In genomic region chr10:61339216-61339615, GRCm38 (mm10) we compare ENCODE assay signal across 19 mouse cellular contexts. TPM values are rescaled to one million over a fixed set of nuclear protein-coding genes. Genes with fewer than 3 reads are reported as not detected.
A peak's percentile ranks its signal among the peaks of the same experiment; 100 is the strongest.
DNase-seq lines count a peak whose midpoint lies in the region; ATAC-seq and TF ChIP-seq lines count a peak whose summit lies in the region.
"Had no signal": no experiment of that assay in that cellular context is flagged by ENCODE, and none has a peak within 500 bp of the region (broad histone marks: within the 10 kb centered on the region; RNA-seq: fewer than 3 reads in every experiment).

No protein-coding gene starts in this region.

- 91% methylated on average over 9 of the region's 9 CpGs for WGBS in forebrain, postnatal 0 days
- 89% methylated on average over 9 of the region's 9 CpGs for WGBS in forebrain, embryonic 16.5 days
- WGBS in midbrain, postnatal 0 days = 88% methylated on average over 9 of the region's 9 CpGs
- 89% methylated on average over 9 of the region's 9 CpGs for WGBS in midbrain, embryonic 14.5 days
- WGBS in kidney, embryonic 15.5 days = 94% methylated on average over 9 of the region's 9 CpGs

- TF ChIP-seq CTCF in forebrain, postnatal 0 days (IDR thresholded peaks at IDR 0.05; ENCODE audit: low read depth) = peak; percentile 32; the same call in 1 of the 2 replicates
- TF ChIP-seq CTCF in layer of hippocampus, adult 2 months (conservative IDR thresholded peaks at IDR 0.05) = peak; percentile 53
- TF ChIP-seq CTCF in midbrain, postnatal 0 days (IDR thresholded peaks at IDR 0.05) = peak; percentile 48

- H3K36me3 ChIP-seq in forebrain, postnatal 0 days (ENCODE audit: insufficient read depth) = no peaks in the 10 kb centered on the region
- no peaks in the 10 kb centered on the region for H3K36me3 ChIP-seq in forebrain, embryonic 16.5 days (ENCODE audit: control insufficient read depth, insufficient read depth)
- peaks cover 7% of the 10 kb centered on the region; the same call in 1 of the 2 replicates for H3K36me3 ChIP-seq in midbrain, postnatal 0 days (ENCODE audit: insufficient read depth, low read length)
- no peaks in the 10 kb centered on the region for H3K36me3 ChIP-seq in midbrain, embryonic 14.5 days (ENCODE audit: control insufficient read depth, insufficient read depth, low read length)
- H3K36me3 ChIP-seq in kidney, embryonic 15.5 days = peaks cover 47% of the 10 kb centered on the region
- H3K36me3 ChIP-seq: forebrain, embryonic 12.5 days had no signal

- no peak overlapping the region for H3K27ac ChIP-seq in forebrain, postnatal 0 days (ENCODE audit: low read depth, low read length)
- H3K27ac ChIP-seq in forebrain, embryonic 16.5 days (ENCODE audit: low read length) = no peak overlapping the region
- peak overlapping the region; percentile 39; the same call in 1 of the 2 replicates for H3K27ac ChIP-seq in layer of hippocampus, adult 2 months
- no peak overlapping the region for H3K27ac ChIP-seq in midbrain, postnatal 0 days (ENCODE audit: low read depth, low read length)
- H3K27ac ChIP-seq in midbrain, embryonic 14.5 days (replicated peaks; ENCODE audit: low read depth, low read length) = no peak overlapping the region
- no peak overlapping the region for H3K27ac ChIP-seq in kidney, embryonic 15.5 days
- H3K27ac ChIP-seq: forebrain, embryonic 12.5 days; heart, embryonic 13.5 days; limb, embryonic 13.5 days; neural tube, embryonic 13.5 days had no signal

- no peak overlapping the region for H3K9ac ChIP-seq in forebrain, postnatal 0 days
- no peak overlapping the region for H3K9ac ChIP-seq in forebrain, embryonic 16.5 days (replicated peaks; ENCODE audit: low read depth, low read length)
- H3K9ac ChIP-seq in midbrain, postnatal 0 days (replicated peaks; ENCODE audit: low read length, poor library complexity, severe bottlenecking) = no peak overlapping the region
- no peak overlapping the region for H3K9ac ChIP-seq in midbrain, embryonic 14.5 days (replicated peaks; ENCODE audit: low read length)
- no peak overlapping the region for H3K9ac ChIP-seq in kidney, embryonic 15.5 days
- H3K9ac ChIP-seq: forebrain, embryonic 12.5 days; heart, embryonic 13.5 days; limb, embryonic 13.5 days; neural tube, embryonic 13.5 days had no signal

- ATAC-seq in forebrain, postnatal 0 days = no peak
- no peak for ATAC-seq in forebrain, embryonic 16.5 days
- no peak for ATAC-seq in midbrain, postnatal 0 days (ENCODE audit: low FRiP score)
- no peak for ATAC-seq in midbrain, embryonic 14.5 days (ENCODE audit: low FRiP score, low TSS enrichment)
- ATAC-seq in kidney, embryonic 15.5 days (replicated peaks; ENCODE audit: low FRiP score) = no peak

- DNase-seq in forebrain, postnatal 0 days = no peak
- no peak for DNase-seq in layer of hippocampus, adult 2 months (ENCODE audit: low spot score in 2 of 2)
- DNase-seq in layer of hippocampus, adult 18-20 months (ENCODE audit: low spot score in 2 of 2) = no peak
- no peak for DNase-seq in midbrain, postnatal 0 days (ENCODE audit: low spot score)
- DNase-seq in midbrain, embryonic 14.5 days = no peak
- DNase-seq in MEL-GATA-1-ER (ENCODE audit: extremely low read depth, low read depth) = peak; percentile 2
- DNase-seq: adrenal gland, adult 8-10 months; cerebellum, adult 11 months; cerebellum, postnatal 25 days; kidney, postnatal 10 days; layer of hippocampus, adult 9-11 months; right cerebral cortex, postnatal 14 days had no signal

- H3K4me3 ChIP-seq in forebrain, postnatal 0 days (ENCODE audit: low read depth, low read length) = no peak overlapping the region
- H3K4me3 ChIP-seq in forebrain, embryonic 16.5 days (replicated peaks; ENCODE audit: low read length) = no peak overlapping the region
- no peak overlapping the region for H3K4me3 ChIP-seq in layer of hippocampus, adult 2 months
- no peak overlapping the region for H3K4me3 ChIP-seq in midbrain, postnatal 0 days (ENCODE audit: low read depth, low read length)
- H3K4me3 ChIP-seq in midbrain, embryonic 14.5 days (replicated peaks; ENCODE audit: low read depth, low read length) = no peak overlapping the region
- no peak overlapping the region for H3K4me3 ChIP-seq in kidney, embryonic 15.5 days (replicated peaks)
- H3K4me3 ChIP-seq: forebrain, embryonic 12.5 days; heart, embryonic 13.5 days; limb, embryonic 13.5 days; neural tube, embryonic 13.5 days had no signal

- H3K4me2 ChIP-seq in forebrain, postnatal 0 days (ENCODE audit: low read depth) = no peak overlapping the region
- no peak overlapping the region for H3K4me2 ChIP-seq in forebrain, embryonic 16.5 days (ENCODE audit: low read length)
- no peak overlapping the region for H3K4me2 ChIP-seq in midbrain, postnatal 0 days (ENCODE audit: low read depth, low read length, poor library complexity, severe bottlenecking)
- H3K4me2 ChIP-seq in midbrain, embryonic 14.5 days (ENCODE audit: low read length) = no peak overlapping the region
- H3K4me2 ChIP-seq in kidney, embryonic 15.5 days = no peak overlapping the region
- H3K4me2 ChIP-seq: forebrain, embryonic 12.5 days; heart, embryonic 13.5 days; limb, embryonic 13.5 days; neural tube, embryonic 13.5 days had no signal

- H3K4me1 ChIP-seq in forebrain, postnatal 0 days (ENCODE audit: insufficient read depth) = no peaks in the 10 kb centered on the region
- no peaks in the 10 kb centered on the region for H3K4me1 ChIP-seq in forebrain, embryonic 16.5 days (replicated peaks; ENCODE audit: control insufficient read depth, insufficient read depth, low read length)
- no peaks in the 10 kb centered on the region for H3K4me1 ChIP-seq in midbrain, postnatal 0 days (ENCODE audit: insufficient read depth, low read length)
- no peaks in the 10 kb centered on the region for H3K4me1 ChIP-seq in midbrain, embryonic 14.5 days (ENCODE audit: control insufficient read depth, insufficient read depth, low read length)
- no peaks in the 10 kb centered on the region for H3K4me1 ChIP-seq in kidney, embryonic 15.5 days
- H3K4me1 ChIP-seq: forebrain, embryonic 12.5 days; limb, embryonic 13.5 days; neural tube, embryonic 13.5 days had no signal

- no peaks in the 10 kb centered on the region for H3K27me3 ChIP-seq in forebrain, postnatal 0 days (ENCODE audit: insufficient read depth, low read length)
- H3K27me3 ChIP-seq in forebrain, embryonic 16.5 days (replicated peaks; ENCODE audit: control insufficient read depth, insufficient read depth, low read length) = no peaks in the 10 kb centered on the region
- no peaks in the 10 kb centered on the region for H3K27me3 ChIP-seq in midbrain, postnatal 0 days (ENCODE audit: insufficient read depth, low read length)
- H3K27me3 ChIP-seq in midbrain, embryonic 14.5 days (ENCODE audit: control insufficient read depth, insufficient read depth, low read length) = no peaks in the 10 kb centered on the region
- H3K27me3 ChIP-seq in kidney, embryonic 15.5 days = no peaks in the 10 kb centered on the region
- H3K27me3 ChIP-seq: forebrain, embryonic 12.5 days; heart, embryonic 13.5 days; limb, embryonic 13.5 days; neural tube, embryonic 13.5 days had no signal

- H3K9me3 ChIP-seq in forebrain, postnatal 0 days (ENCODE audit: low read length) = no peaks in the 10 kb centered on the region
- no peaks in the 10 kb centered on the region for H3K9me3 ChIP-seq in forebrain, embryonic 16.5 days (ENCODE audit: control insufficient read depth, low read length)
- no peaks in the 10 kb centered on the region for H3K9me3 ChIP-seq in midbrain, postnatal 0 days (ENCODE audit: low read length)
- no peaks in the 10 kb centered on the region for H3K9me3 ChIP-seq in midbrain, embryonic 14.5 days (ENCODE audit: control insufficient read depth, low read length)
- no peaks in the 10 kb centered on the region for H3K9me3 ChIP-seq in kidney, embryonic 15.5 days (replicated peaks)
- H3K9me3 ChIP-seq: forebrain, embryonic 12.5 days; heart, embryonic 13.5 days; limb, embryonic 13.5 days; neural tube, embryonic 13.5 days had no signal

RNA-seq across cellular contexts. Expression of gene Prf1, which starts 41.6 kb away (rescaled TPM):
- total RNA-seq in forebrain, postnatal 0 days (2014; rRNA removed) = not detected in 2 replicates
- polyA plus RNA-seq in forebrain, postnatal 0 days (2015; fragmentation: Nextera tagmentation; extraction: Ambion mirVana) = not detected in 2 replicates
- polyA plus RNA-seq in forebrain, embryonic 16.5 days (2015; fragmentation: Nextera tagmentation; extraction: Ambion mirVana) = not detected in 2 replicates
- total RNA-seq in layer of hippocampus, adult 2 months (2021) = not detected
- not detected for total RNA-seq in layer of hippocampus, adult 18-20 months (2021)
- not detected in 2 replicates for total RNA-seq in midbrain, postnatal 0 days (2014; rRNA removed)
- not detected in 2 replicates for polyA plus RNA-seq in midbrain, postnatal 0 days (2015; fragmentation: Nextera tagmentation; extraction: Ambion mirVana)
- not detected in 2 replicates for polyA plus RNA-seq in midbrain, embryonic 14.5 days (2014; fragmentation: Nextera tagmentation; extraction: Ambion mirVana)
- polyA plus RNA-seq in kidney, embryonic 15.5 days (2015; fragmentation: Nextera tagmentation; extraction: Ambion mirVana) = not detected in 2 replicates
- total RNA-seq: gastrocnemius, postnatal 4 days had no signal
- polyA plus RNA-seq: forebrain, embryonic 12.5 days; heart, embryonic 13.5 days; neural tube, embryonic 13.5 days had no signal

RNA-seq across cellular contexts. Expression of gene Pald1, which starts 44.1 kb away (rescaled TPM):
- 20.2 and 23.7 TPM in 2 replicates for total RNA-seq in forebrain, postnatal 0 days (2014; rRNA removed)
- polyA plus RNA-seq in forebrain, postnatal 0 days (2015; fragmentation: Nextera tagmentation; extraction: Ambion mirVana) = 12.4 and 14.4 TPM in 2 replicates
- polyA plus RNA-seq in forebrain, embryonic 16.5 days (2015; fragmentation: Nextera tagmentation; extraction: Ambion mirVana) = 17.1 and 18.0 TPM in 2 replicates
- total RNA-seq in layer of hippocampus, adult 2 months (2021) = 10 to 100 TPM; 15.2 to 16.3 TPM
- 10 to 100 TPM; 10.8 to 11.4 TPM for total RNA-seq in layer of hippocampus, adult 18-20 months (2021)
- total RNA-seq in midbrain, postnatal 0 days (2014; rRNA removed) = 25.2 and 27.1 TPM in 2 replicates
- 16.0 and 16.8 TPM in 2 replicates for polyA plus RNA-seq in midbrain, postnatal 0 days (2015; fragmentation: Nextera tagmentation; extraction: Ambion mirVana)
- 16.5 and 18.7 TPM in 2 replicates for polyA plus RNA-seq in midbrain, embryonic 14.5 days (2014; fragmentation: Nextera tagmentation; extraction: Ambion mirVana)
- 33.5 and 37.3 TPM in 2 replicates for polyA plus RNA-seq in kidney, embryonic 15.5 days (2015; fragmentation: Nextera tagmentation; extraction: Ambion mirVana)
